Mouse (Mus musculus) kidney, adult 9 months (tissue): ENCODE measurements around the gene Pnliprp1.
A peak's percentile ranks its signal among the peaks of the same experiment; 100 is the strongest.

Experiments used
- DNase-seq: peaks from one replicate; pipeline ENCODE4 v3.0.0; 2022

Pnliprp1 gene

DNA sequence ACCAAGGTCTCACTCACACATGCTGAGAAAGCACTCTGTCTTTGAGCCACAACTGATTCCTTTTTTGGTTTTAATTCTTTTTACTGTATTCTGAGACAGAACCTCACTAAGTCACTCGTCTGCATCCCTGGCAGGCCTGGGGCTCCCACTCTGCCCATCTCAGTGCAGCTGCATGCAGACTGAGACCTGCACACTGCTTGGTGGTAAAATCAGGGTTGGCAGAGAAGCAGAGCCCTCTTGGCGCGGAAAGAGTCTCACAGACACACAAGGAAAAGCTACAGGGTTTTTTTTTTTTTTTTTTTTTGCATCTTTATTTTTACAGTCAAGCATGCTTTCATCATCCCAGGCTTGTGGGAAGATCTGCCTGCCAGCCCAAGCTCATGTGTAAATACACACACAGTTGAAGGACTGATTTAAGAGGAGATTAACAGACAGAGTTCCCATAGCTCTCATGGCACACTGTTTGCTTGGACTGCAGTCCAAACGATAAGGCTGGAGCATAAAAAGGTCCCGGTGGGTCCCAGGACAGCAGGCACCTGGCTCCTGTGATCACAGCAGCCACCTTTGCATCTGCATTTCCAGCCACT is at the start of gene Pnliprp1:
Pnliprp1 (plus strand) TSS at position 443 of the 587 bp plus-strand sequence.
- no peak for DNase-seq

DNA sequence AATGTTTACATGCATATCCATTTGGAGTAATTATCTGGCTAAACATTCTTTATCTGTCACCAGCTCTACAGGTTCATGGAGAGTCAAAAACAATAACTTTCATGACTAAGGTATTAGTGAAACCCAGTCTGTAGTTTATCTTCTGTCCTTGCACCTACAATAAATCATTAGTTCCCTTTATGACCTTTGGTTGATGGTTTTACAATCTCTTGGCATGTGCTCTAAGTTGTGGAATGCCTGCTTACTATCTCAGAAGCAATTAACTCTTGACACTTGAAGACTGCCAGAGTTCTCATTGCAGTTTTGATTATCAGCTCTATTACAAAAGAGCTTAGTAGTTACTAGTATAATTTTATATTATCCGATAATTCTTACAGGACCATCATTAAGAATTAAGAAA is 39.8 kb upstream of the Pnliprp1 start:
- DNase-seq, result no peak

DNA sequence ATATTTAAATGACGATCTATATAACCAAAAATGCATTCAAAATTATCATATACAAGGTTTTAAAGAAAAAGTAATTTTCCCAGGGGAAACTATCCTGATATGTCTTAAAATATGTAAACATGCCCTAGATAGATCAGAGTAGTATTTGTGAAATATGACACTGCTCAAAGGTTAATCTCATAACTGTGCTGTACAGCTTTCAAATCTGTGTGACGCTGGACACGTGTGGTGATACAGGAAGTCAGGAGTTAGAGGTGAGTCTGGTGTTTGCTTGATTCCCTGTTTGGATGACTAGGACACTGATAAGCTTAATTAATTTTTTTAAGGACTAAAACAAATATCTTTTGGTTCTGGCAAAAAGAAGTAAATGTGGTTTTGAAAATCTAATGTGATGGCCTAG is 33.4 kb upstream of the Pnliprp1 start:
- no peak for DNase-seq

- DNase-seq, result no peak
These were observed 32.5 kb upstream of the Pnliprp1 start for GRCm38 (mm10) chr19:58696235-58696634.

GRCm38 (mm10) chr19:58704556-58704955 is 24.1 kb upstream of the Pnliprp1 start:
- no peak for DNase-seq

DNA sequence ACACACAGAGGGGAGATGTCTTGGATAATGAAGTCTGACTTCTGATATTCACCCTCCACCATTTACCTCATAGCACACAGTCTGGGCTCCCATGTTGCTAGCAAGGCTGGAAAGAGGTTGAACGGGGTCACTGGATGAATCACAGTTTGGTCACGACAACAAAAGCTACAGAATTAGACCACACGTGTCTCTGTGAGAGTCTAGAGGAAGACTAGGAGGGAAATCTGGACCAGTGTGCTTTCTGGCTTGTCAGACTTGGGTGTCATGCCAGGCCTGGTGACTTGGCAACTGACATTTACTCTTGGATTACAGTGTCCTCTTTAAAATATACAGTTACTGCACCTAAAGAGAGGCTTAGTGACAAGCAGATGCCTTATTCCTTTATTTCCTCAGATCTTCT is 20.1 kb upstream of the Pnliprp1 start:
- no peak for DNase-seq

DNA sequence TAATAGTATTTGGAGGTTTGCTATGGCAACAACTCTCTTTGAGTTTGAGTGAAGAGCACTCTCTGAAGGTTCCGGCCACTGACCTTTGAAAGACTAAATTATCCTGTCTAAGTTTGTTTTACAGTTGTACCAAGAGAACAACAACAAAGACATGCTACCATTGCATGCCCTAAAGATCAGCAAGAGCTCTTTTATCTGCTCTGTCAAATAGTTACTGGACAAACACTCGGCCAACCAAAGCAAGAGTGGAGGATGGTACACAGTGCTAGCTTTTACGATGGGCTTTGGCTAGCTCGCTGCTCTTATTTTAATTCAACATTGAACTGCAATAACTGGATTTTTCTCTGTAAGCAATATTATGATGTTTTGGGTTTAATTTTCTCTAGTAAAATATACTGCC is 10.8 kb upstream of the Pnliprp1 start:
- DNase-seq, result no peak

- DNase-seq, result no peak
These were observed 8.2 kb upstream of the Pnliprp1 start for GRCm38 (mm10) chr19:58720439-58720838.

DNA sequence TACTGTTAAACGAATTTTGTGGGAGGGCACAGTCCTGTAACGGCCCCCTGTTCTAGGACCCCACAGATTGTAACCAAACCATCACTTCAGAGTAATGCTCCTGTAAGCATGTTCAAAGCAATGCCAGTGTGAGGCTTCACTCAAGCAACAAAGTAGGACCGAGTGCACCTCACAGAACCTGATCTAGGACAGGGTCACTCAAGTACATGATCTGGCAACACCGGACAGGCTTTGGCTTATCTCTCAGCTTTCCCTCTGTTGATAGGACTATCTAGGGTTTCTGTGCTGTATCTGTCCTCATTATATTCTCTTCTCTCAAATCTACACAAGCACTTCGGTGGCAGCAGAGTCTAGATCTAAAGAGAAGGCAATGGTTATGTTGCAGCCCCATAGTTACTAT is 2.1 kb upstream of the Pnliprp1 start:
- peak; percentile 8 for DNase-seq

DNA sequence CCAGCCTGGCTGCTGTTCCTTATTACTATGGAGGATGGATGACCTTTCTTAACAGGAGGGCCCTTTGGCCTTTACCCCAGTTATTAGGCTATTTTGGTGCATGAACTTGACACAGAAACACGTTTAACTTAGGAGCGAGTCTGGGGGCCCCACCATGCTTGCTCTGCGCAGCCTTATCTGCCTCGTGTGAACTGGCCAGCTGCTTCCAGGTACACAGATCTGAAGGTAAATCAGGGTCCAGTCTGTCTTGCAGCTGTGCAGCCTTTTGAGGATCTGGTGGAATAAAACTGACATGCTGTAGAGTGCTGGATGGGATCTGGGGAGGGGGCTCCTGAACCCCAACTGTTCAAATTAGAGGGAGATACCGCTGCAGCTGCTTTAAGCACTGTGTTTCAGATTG is 931 bp upstream of the Pnliprp1 start:
- no peak for DNase-seq

GRCm38 (mm10) chr19:58733216-58733615 is 4.5 kb downstream of the Pnliprp1 start:
- DNase-seq, result peak; percentile 77

- peak; percentile 41 for DNase-seq
These were observed 9.4 kb downstream of the Pnliprp1 start for GRCm38 (mm10) chr19:58738111-58738510.

- no peak for DNase-seq
These were observed 12.3 kb downstream of the Pnliprp1 start for GRCm38 (mm10) chr19:58741036-58741435.

DNA sequence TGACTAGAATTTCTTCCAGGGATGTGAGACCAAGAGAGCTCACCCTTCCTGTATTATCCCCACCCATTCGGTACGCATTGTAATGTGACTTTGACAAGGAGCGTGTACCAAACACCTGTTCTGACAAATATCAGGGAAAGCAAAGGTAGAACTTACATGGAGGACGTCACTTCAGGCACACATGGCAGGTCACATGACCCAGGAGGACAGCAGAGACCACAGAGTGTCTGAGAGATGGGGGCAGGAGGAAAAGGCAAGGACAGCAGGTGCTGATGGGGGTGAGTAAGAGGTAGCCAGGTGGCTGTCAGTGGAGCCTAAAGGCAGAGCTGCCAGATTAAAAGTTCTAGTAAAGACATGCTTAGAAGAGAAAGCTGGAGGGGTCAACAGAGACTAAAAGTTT is 14.0 kb downstream of the Pnliprp1 start:
- DNase-seq, result no peak

- DNase-seq, result no peak
These were observed 15.0 kb downstream of the Pnliprp1 start for GRCm38 (mm10) chr19:58743736-58744135.

GRCm38 (mm10) chr19:58747498-58748000 is 18.9 kb downstream of the Pnliprp1 start:
- DNase-seq, result no peak

DNA sequence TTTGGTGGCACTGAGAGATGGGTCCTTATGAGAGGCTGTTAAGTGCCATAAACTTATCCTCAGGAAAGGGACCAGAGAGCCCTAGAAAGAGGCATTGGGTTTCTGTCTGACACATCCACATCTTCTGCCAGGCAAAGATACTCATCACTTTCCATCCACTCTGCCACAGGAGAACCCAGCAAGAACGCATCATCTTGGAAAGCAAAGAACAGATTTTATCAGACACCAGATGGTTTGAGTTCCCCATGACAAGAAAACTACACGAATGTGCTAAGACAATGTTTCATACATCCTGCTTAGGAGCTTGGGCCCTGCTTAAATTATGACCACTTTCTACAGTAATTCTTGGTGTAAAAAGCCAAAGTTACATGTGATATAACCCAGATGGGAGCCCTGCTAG is 22.1 kb downstream of the Pnliprp1 start:
- no peak for DNase-seq

- no peak for DNase-seq
These were observed 22.8 kb downstream of the Pnliprp1 start for GRCm38 (mm10) chr19:58751504-58751903.

- no peak for DNase-seq
These were observed 30.2 kb downstream of the Pnliprp1 start for GRCm38 (mm10) chr19:58758871-58759270.

- DNase-seq, result peak; percentile 64
These were observed 30.7 kb downstream of the Pnliprp1 start, which contains the start of gene Pnliprp2 for GRCm38 (mm10) chr19:58759423-58759822. TSS of gene Pnliprp2 (plus strand) at chr19:58759719.

- no peak for DNase-seq
These were observed 33.6 kb downstream of the Pnliprp1 start for GRCm38 (mm10) chr19:58762316-58762715.

DNA sequence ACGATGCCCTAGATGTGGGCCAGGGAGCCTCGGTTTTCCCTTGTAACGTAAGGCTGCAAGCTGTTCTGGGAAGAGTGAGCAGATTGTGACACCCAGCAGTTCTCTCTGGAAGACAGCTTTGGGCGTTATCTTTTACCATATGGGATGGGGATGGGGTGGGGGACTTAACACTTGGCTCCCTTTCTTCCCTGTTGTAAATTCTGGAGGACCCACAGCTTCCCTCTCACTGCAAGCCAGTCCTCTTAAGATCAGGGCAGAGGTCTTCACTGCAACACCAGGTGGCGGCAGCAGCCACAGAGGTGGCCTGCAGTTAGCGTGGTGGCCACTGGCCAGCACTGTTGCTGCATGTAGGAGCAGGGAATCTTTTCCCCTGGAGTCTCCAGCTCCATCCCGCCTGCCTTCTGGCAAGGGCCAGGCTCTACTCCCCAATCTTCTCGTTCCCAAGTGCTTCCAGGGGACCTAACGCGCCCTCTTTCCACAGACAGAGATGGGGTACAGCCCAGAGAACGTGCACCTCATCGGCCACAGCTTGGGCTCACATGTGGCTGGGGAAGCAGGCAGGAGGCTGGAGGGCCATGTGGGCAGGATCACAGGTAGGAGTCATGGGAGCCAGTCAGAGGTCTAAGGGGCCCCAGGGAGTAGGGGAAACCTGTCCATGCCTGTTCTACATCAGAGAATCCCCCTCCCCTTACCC is 34.3 kb downstream of the Pnliprp1 start:
- peak; percentile 59 for DNase-seq

GRCm38 (mm10) chr19:58767329-58767728 is 38.6 kb downstream of the Pnliprp1 start:
- no peak for DNase-seq

- DNase-seq, result no peak
These were observed 47.8 kb downstream of the Pnliprp1 start for GRCm38 (mm10) chr19:58776461-58776860.

DNA sequence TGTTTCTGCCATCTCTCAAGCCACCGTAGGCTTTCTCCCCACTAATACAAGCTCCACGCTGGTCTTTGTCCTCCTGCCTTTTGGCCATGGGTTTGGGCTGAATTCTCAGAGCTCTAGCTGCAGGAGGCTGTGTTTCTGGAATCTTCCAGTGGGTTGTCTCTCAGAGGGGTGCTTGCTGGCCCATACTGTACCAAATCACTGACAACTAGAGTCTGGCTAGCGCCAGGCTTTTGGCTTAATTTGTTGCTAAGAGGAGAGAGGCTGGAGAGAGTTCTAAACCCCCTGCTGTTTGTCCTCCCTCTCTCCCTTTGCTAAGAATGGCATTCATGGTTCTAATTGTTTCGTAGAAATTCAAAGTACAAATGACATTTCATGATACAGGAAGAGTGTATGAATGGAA is 52.9 kb downstream of the Pnliprp1 start:
- DNase-seq, result no peak
